Mouse (Mus musculus): ENCODE data around the gene Rnaseh2a.

DNA sequence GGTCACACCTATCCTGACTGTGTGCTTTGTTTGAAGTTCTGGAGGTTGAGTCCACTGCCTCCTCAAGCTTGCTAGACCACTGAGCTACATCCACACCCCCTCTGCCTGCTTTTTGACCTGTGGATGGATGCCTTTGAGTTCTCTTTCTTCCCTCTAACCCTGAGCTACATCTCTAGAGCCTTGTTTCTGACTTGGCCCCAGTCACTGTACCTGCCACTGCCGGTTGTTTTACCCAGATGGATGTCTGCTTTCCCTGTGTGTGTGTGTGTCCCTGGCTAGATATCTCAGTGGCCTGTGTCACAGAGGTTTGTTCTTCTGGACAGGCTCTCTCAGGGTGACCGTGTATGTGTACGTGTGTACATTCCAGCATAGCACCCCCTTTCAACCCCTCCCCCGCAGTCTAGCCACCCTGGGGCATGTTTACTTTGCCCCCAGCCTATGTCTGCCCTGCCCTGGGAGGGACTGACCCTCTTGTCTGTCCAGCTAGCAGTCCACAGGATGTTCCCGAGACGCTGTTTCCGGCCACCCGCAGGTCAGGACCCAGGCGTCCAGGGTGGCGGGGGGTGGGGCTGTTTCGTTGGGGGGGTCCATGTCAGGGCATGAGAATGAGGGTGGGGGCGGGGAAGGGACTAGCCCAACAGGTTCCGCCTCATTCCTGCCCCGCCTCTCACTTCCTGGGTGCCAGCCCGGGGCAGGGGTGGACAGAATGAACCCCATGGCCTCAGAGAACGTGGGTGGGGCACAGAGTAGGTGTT lies 14.9 kb upstream of the Rnaseh2a start:
- TF ChIP-seq EP300 (IDR thresholded peaks at IDR 0.05; ENCODE audit: low read depth) (no peak), CTCF (IDR thresholded peaks at IDR 0.05; ENCODE audit: low read depth) (no peak)

All from liver, postnatal 0 days (tissue).